Mouse (Mus musculus): ENCODE results near the gene Kbtbd2.

GRCm38 (mm10) chr6:56806195-56806594, 8.6 kb upstream of the Kbtbd2 start:
- TF ChIP-seq CTCF (IDR thresholded peaks at IDR 0.05; ENCODE audit: low read depth, low read length): no peak
- TF ChIP-seq POLR2A (IDR thresholded peaks at IDR 0.05; ENCODE audit: extremely low read depth, insufficient read depth, low read length): no peak

Data from liver, adult 2 months (tissue).